Mouse (Mus musculus) intestine, embryonic 16.5 days (tissue): ENCODE measurements at regions not wholly inside any gene's neighbourhood (a gene's known extent, or its start where the extent isn't known, plus 50 kb on each side); places are given as distances from the start of the nearest gene placed in this dataset.

Experiments used
- ATAC-seq: fragments of 200-750 bp; cut with Nextera tagmentation; 2 replicates; pipeline ENCODE4 v1.8.0; 2017; ENCODE audit warnings: moderate TSS enrichment, moderate library complexity
- H3K27ac ChIP-seq: fragments of 300-500 bp; sonication (generic); 2 replicates; pipeline ENCODE4 v1.5.1; 2014; ENCODE audit warnings: mild to moderate bottlenecking, low read length
- H3K27me3 ChIP-seq: fragments of 300-500 bp; sonication (generic); replicated peaks from 2 replicates; pipeline ENCODE4 v1.6.1; 2014; ENCODE audit warnings: low read length, control low read depth, mixed read lengths; ENCODE audit not compliant: control insufficient read depth, insufficient read depth
- H3K36me3 ChIP-seq: fragments of 300-500 bp; sonication (generic); 2 replicates; pipeline ENCODE4 v1.6.1; 2014; ENCODE audit warnings: low read length, control low read depth; ENCODE audit not compliant: control insufficient read depth, insufficient read depth
- H3K4me1 ChIP-seq: fragments of 300-500 bp; sonication (generic); 2 replicates; pipeline ENCODE4 v1.6.1; 2014; ENCODE audit warnings: low read length, control low read depth, mixed read lengths; ENCODE audit not compliant: control insufficient read depth, insufficient read depth
- H3K4me2 ChIP-seq: fragments of 300-500 bp; sonication (generic); 2 replicates; pipeline ENCODE4 v1.6.1; 2014; ENCODE audit warnings: low read depth, low read length, control low read depth
- H3K4me3 ChIP-seq: fragments of 300-500 bp; sonication (generic); 2 replicates; pipeline ENCODE4 v1.5.1; 2014; ENCODE audit warnings: mild to moderate bottlenecking, low read length
- H3K9ac ChIP-seq: fragments of 300-500 bp; sonication (generic); 2 replicates; pipeline ENCODE4 v1.6.1; 2014; ENCODE audit warnings: low read depth, low read length
- H3K9me3 ChIP-seq: fragments of 300-500 bp; sonication (generic); 2 replicates; pipeline ENCODE4 v1.6.1; 2016; ENCODE audit warnings: low read length, control low read depth; ENCODE audit not compliant: control insufficient read depth
- WGBS: fragments of 180-500 bp; shearing (Covaris S2); extraction: QIAGEN DNeasy Blood & Tissue Kit; methylation state at CpG from one replicate; pipeline ENCODE4 v1.1.7; 2014; 5-methylcytosine and 5-hydroxymethylcytosine counted together

DNA sequence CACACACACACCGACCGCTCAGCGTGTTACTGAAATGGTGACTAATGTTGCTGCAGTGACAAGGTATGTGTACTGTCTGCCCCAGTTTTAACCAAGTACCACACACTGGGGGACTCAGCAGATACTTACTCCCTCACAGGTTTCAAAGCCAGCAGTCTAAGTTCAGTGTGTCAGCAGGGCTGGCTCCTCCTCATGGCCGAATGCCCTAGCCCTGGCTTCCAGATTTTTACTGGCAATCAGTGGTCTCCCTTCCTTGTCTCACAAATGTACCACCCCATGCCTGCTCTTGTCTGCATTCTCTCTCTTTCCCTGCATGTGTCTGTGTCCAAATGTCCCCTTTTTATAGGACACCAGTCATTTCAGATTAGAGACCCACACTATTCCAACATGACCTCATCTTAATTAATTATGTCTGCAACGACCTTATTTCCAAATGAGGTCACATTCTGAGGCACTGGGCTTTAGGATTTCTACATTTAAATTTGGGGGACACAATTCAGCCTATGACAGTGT is 114.7 kb downstream of the Uri1 start:
- Histone ChIP-seq H3K9me3 (no peaks in the 10 kb centered on the region), H3K27me3 (no peaks in the 10 kb centered on the region), H3K4me2 (no peak overlapping the region), H3K9ac (no peak overlapping the region), H3K36me3 (no peaks in the 10 kb centered on the region), H3K4me1 (peaks cover 3% of the 10 kb centered on the region), H3K27ac (no peak overlapping the region), H3K4me3 (no peak overlapping the region)
- no peak for ATAC-seq
- 80% methylated on average over 5 of the region's 5 CpGs for WGBS

DNA sequence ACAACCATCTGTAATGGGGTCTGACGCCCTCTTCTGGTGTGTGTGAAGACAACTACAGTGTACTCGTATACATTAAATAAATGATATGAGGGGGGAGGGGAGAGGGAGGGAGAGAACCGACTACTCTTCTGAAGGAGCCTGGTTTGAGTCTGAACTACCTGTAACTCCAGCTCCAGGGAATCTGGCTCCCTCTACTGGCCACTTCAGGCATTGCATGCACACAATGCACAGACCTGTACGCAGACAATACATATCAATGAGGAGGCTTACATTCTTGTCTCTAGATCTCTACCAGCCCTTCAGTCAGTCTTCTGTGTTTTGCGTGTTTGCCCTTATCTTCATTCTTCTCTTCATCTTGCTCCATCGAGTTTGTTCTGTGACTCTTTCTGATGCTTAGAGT is 120.4 kb upstream of the Zfp536 start:
- Histone ChIP-seq H3K27ac (no peak overlapping the region), H3K4me2 (no peak overlapping the region), H3K4me1 (no peaks in the 10 kb centered on the region), H3K9me3 (0 out of 2 replicates have a peak, but pooled peaks cover 4% of the 10 kb centered on the region), H3K4me3 (no peak overlapping the region), H3K36me3 (no peaks in the 10 kb centered on the region), H3K27me3 (no peaks in the 10 kb centered on the region), H3K9ac (no peak overlapping the region)
- no peak for ATAC-seq
- WGBS = 82% methylated on average over 6 of the region's 6 CpGs

DNA sequence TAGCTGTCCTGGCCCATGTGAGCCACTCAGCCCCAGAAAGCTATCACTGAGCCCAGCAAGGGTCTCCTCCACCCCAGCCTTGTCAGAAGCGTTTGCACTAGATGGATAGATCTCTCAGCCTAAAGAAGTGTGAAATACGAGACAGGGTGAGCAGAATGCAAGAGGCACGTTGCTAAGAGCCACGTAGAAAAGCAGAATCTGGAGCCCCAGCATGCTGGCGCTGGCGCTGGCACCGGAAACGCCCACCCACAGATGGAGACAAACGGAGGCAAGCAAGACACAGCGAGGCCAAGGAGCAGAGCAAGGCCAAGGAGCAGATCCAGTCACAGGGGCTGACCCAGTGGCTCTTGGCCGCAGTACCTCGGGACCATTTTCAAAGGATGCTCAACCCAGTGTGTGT is 100.9 kb upstream of the Zfp536 start:
- no peak overlapping the region for H3K9ac ChIP-seq
- no peaks in the 10 kb centered on the region for H3K36me3 ChIP-seq
- no peak overlapping the region for H3K4me2 ChIP-seq
- no peak for ATAC-seq
- no peaks in the 10 kb centered on the region for H3K9me3 ChIP-seq
- H3K4me3 ChIP-seq = no peak overlapping the region
- H3K27ac ChIP-seq = no peak overlapping the region
- WGBS = 72% methylated on average over 12 of the region's 12 CpGs
- no peaks in the 10 kb centered on the region for H3K27me3 ChIP-seq
- peaks cover 4% of the 10 kb centered on the region; the same call in 1 of the 2 replicates for H3K4me1 ChIP-seq

DNA sequence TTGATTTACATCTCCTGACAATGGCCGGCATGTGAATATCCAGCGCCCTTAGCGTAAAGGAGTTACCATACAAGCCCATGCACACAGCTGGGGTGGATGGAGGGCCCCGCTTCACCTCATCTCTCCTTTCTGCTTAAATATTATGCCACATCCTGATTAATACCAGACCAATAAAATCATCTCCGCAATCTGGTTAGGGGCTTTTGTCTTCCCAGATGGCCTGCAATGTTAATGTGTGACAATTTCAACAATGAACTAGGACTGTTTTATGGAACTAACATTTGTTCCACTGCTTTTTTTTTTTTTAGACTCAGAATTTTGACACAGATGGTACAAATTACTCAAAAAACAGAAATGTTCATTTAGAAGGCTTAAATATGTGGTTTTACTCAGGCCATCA is 97.5 kb upstream of the Zfp536 start:
- Histone ChIP-seq H3K4me2 (no peak overlapping the region), H3K4me1 (peaks cover 4% of the 10 kb centered on the region; the same call in 1 of the 2 replicates), H3K9ac (no peak overlapping the region), H3K9me3 (no peaks in the 10 kb centered on the region), H3K4me3 (no peak overlapping the region), H3K27ac (no peak overlapping the region), H3K27me3 (no peaks in the 10 kb centered on the region), H3K36me3 (no peaks in the 10 kb centered on the region)
- 68% methylated on average over 5 of the region's 5 CpGs for WGBS
- no peak for ATAC-seq

DNA sequence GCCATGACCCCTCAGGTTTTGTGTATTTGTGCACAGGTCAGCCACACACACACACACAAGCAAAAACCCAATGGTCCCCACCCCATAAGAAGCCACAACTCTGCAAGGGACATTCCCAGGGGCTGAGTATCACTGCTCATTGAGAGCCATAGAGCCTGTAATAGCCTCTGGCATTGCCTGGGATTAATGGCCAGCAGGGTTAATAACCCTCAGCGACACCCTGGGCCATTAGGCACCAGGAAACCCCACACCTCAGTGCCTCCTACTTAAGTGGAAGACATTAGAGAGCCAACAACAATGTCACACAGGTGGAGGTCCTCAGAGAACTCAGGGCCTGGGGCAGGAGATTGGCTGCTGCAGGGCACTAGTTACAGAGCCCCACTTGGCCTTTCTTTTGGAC is 93.0 kb upstream of the Zfp536 start:
- Histone ChIP-seq H3K4me1 (peaks cover 4% of the 10 kb centered on the region; the same call in 1 of the 2 replicates), H3K36me3 (no peaks in the 10 kb centered on the region), H3K4me3 (no peak overlapping the region), H3K27me3 (no peaks in the 10 kb centered on the region), H3K27ac (no peak overlapping the region), H3K4me2 (no peak overlapping the region), H3K9me3 (no peaks in the 10 kb centered on the region), H3K9ac (no peak overlapping the region)
- no peak for ATAC-seq
- WGBS = 46% methylated on average over 1 of the region's 1 CpGs

DNA sequence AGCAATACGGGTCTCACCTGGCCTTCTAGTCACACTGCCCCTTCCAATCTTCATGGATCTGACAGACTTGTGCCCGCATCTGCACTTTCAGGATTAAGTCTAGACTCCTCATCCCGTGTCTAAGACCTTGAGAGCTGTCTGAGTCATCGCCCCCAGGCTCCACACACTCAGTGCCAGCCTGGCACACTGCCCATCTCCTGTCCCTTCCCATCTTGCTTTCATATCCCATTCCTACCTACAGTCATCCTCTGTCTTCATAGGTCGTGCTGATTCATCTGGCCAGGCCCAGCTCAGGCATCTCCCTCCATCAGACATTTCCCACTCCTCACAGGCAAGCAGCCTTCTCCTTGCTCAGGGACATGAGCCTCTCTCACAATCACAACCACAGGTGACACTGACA is 78.0 kb upstream of the Zfp536 start:
- Histone ChIP-seq H3K4me1 (no peaks in the 10 kb centered on the region), H3K36me3 (no peaks in the 10 kb centered on the region), H3K9ac (no peak overlapping the region), H3K4me2 (no peak overlapping the region), H3K4me3 (no peak overlapping the region), H3K9me3 (no peaks in the 10 kb centered on the region), H3K27me3 (no peaks in the 10 kb centered on the region), H3K27ac (no peak overlapping the region)
- 85% methylated on average over 5 of the region's 5 CpGs for WGBS
- ATAC-seq = no peak

DNA sequence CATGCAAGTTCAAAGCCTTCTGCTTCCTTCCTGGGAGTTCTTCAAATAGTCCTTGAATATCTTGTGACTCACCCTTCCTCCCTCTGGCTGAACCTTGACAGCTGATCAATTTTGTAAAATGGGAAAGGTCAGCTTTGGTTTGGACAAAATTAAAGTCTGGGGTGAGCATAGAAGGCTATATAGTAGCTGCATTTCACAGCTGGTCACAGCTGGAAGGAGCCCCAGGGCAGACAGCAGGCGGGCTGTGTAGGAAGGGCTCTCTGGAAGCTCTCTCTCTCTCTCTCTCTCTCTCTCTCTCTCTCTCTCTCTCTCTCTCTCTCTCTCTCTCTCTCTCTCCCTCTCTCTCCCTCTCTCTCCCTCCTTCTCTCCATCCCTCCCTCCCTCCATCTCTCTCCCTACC is 71.8 kb upstream of the Zfp536 start:
- peak; percentile 73; the same call in 1 of the 2 replicates for ATAC-seq
- Histone ChIP-seq H3K9me3 (no peaks in the 10 kb centered on the region), H3K36me3 (no peaks in the 10 kb centered on the region), H3K27me3 (no peaks in the 10 kb centered on the region), H3K9ac (no peak overlapping the region), H3K4me3 (no peak overlapping the region), H3K4me2 (no peak overlapping the region), H3K27ac (no peak overlapping the region), H3K4me1 (peaks cover 9% of the 10 kb centered on the region)
- WGBS = 47% methylated on average over 1 of the region's 1 CpGs

DNA sequence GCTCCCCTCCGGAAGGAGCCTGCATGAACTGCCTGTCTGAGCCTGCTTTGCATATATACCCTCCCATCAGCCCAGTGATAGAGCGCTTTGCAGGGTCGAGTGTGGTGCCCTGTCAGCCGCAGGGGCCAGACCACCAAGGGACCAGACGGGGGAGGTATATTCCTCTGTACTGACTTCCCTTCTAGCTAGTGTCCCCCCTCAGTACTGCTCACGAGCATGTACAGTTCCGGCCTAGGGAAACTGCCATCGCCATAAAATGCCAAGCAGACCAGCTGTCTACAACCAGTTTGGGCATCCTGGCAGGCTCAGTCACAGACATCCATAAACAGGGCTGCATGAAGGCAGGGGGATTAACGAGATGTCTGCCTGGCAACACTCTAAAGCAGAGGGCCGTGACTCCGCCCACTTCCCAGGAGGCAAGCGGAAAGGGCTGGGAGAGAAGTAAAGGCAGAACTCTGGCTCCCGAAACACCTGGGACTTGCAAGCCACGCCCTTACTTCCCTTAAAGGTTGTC is 68.6 kb upstream of the Zfp536 start:
- peak overlapping the region; percentile 50 for H3K9ac ChIP-seq
- WGBS = 8% methylated on average over 14 of the region's 14 CpGs
- ATAC-seq = peak; percentile 65

DNA sequence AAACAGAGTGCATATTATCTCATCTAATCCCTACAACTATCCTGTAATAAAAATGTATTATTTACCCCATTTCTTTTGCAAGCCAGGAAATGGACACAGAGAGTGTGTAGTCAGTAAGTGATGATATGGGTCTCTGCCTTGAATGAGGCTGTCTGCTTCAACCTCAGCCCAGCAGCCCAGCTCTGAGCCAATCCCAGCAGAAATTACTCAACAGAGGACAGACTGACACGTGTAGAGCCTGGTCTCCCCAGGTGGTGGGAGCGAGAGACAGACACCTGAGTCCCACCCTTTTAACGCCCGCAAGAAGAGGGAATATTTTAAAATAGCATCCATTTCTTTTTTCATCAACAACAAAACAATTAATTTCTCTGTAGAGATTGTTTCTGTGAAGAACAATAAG is 68.1 kb upstream of the Zfp536 start:
- peaks cover 9% of the 10 kb centered on the region for H3K4me1 ChIP-seq
- no peak overlapping the region for H3K9ac ChIP-seq
- no peaks in the 10 kb centered on the region for H3K27me3 ChIP-seq
- no peak overlapping the region; the same call in 1 of the 2 replicates for H3K4me3 ChIP-seq
- no peak for ATAC-seq
- WGBS = 53% methylated on average over 4 of the region's 4 CpGs
- H3K36me3 ChIP-seq = no peaks in the 10 kb centered on the region
- peak overlapping the region; percentile 50 for H3K4me2 ChIP-seq
- no peaks in the 10 kb centered on the region for H3K9me3 ChIP-seq
- no peak overlapping the region for H3K27ac ChIP-seq

More for the DNA sequence above, 68.6 kb upstream of the Zfp536 start:
- H3K27ac ChIP-seq = no peak overlapping the region
- H3K4me3 ChIP-seq = peak overlapping the region; percentile 22
- no peaks in the 10 kb centered on the region for H3K27me3 ChIP-seq
- peaks cover 9% of the 10 kb centered on the region for H3K4me1 ChIP-seq
- no peaks in the 10 kb centered on the region for H3K9me3 ChIP-seq
- H3K4me2 ChIP-seq = peak overlapping the region; percentile 50
- no peaks in the 10 kb centered on the region for H3K36me3 ChIP-seq

DNA sequence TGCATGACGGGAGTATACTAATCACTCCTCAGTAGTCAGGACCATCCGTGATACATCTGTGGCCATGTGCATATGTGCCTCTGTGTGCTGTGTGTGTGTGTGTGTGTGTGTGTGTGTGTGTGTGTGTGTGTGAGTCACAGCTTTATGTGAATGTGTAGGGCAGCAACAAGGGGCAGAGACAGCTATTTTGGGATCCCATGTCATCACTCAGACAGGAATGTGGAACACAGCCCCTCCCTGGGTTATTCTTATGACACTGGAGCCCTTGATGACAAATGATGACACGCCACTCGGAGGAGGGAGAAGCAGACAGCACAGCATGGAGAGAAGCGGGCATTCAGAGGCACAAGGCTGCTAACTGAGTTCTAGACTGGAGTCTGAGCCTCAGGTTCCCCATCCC is 64.4 kb upstream of the Zfp536 start:
- WGBS = 74% methylated on average over 5 of the region's 5 CpGs
- no peak overlapping the region for H3K4me2 ChIP-seq
- ATAC-seq = no peak
- H3K4me3 ChIP-seq = no peak overlapping the region
- H3K27me3 ChIP-seq = no peaks in the 10 kb centered on the region
- H3K4me1 ChIP-seq = peaks cover 9% of the 10 kb centered on the region
- no peaks in the 10 kb centered on the region for H3K9me3 ChIP-seq
- no peak overlapping the region for H3K9ac ChIP-seq
- no peak overlapping the region for H3K27ac ChIP-seq
- H3K36me3 ChIP-seq = no peaks in the 10 kb centered on the region
